Mouse (Mus musculus) granulocyte monocyte progenitor cell, adult 5-6 weeks (primary cell): ENCODE data around the gene Tmem132a. TPM values are rescaled to one million over a fixed set of nuclear protein-coding genes. Genes with fewer than 3 reads are reported as not detected.

Experiments used
- ATAC-seq: replicated peaks from 2 replicates; pipeline ENCODE4 v1.8.0; 2016; ENCODE audit warnings: mild to moderate bottlenecking, moderate TSS enrichment, inconsistent platforms; ENCODE audit not compliant: poor library complexity, severe bottlenecking
- total RNA-seq, 2 experiments: library from RNA; stranded (forward) in 1 of 2; stranded (reverse) in 1 of 2; fragments of 200-712, 200-1000 nt in 1 of 2; fragments of >200 nt in 1 of 2; fragmentation: Nextera tagmentation in 1 of 2; gene quantifications; 2 replicates each; pipeline ENCODE4 v1.2.3; 2014 to 2017

Gene Tmem132a
- total RNA-seq (2014; fragmentation: Nextera tagmentation) (0.53 TPM in 1 of 2 replicates, not detected in the other), total RNA-seq (2017) (0.17 and 0.41 TPM in 2 replicates)

DNA sequence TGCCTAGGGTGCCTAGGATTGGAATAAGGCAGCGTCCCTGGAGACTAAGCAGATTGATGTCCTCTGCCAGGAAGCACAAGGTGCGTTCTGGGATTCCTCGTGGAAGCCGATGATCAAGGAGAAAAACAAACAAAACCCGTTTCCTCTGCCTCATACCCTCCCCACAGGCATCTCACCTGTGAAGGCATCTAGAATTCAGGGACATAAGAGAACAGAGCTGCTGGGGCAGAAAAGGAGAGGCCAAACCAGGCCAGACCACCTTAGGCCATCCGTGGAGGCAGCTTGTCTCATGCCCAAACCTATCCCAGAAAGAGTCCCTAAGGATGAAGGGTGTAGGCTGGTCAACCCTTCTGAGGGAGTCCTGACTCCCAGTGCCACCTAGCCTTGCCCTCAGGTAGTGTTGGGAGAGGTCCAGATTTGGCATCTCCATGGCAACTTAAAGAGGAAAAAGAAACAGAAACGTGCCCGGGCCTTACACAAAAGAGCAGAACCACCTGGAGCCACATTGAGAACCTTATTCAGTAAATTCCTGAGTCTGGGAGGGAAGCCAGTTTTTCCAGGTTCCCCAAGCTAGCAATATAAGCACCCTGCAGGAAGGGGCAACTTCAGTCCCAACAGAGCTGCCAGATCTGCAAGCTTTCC, at the start of gene Tmem132a:
Gene Tmem132a, minus strand, starts transcription at position 55 of the 642 bp plus-strand sequence.
- ATAC-seq = no peak

DNA sequence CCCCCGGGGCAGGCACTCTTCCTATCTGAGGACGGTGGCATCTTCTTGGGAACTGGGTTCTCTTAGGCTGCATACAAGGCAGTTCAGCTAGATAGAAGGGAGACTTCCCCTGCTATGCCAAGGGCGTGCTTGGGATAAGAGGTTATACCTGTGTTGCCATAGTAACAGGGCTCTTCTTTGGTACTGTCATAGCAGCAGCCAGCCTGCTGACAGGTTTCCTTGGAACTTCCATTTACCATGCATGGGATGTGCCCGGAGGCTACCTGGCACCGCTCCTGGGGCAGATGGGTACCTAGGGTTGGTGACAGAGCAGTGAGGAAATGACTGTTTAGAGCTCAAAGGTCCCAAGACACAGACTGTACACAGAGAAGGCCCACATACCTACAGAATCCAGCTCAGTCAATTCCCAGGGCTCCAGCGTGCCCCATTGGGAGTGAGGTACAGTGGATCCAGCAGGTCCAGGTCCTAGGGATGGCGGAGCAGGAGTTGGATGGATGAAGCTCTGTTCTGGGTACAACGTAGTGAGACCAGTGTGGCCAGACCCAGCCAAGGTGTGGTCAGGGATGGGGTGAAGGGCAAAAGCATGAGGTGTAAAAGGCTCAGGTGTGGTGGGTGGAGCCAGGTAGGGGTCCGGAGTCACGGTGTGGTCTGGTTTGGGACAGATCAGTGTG, 48.7 kb upstream of the Tmem132a start:
- no peak for ATAC-seq

DNA sequence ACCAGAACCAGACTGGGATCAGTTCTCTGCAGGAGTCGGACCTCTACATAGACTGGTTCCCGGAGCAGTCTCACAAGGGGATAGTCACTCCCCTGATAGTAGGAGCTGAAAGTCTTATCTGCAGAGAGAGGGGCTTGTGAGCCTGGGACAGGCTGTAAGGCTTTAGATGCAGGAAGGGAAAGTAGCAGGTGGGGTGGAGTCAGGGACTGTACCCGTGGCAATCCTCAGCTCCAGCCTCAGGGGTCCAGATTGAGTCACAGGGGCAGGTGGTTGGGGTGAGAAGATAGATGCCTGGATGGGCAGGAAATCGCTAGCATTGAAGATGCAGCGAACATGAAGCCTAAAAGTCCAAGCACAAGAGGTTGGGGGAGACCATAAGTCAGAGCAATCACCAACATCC, 46.8 kb upstream of the Tmem132a start:
- ATAC-seq = no peak

DNA sequence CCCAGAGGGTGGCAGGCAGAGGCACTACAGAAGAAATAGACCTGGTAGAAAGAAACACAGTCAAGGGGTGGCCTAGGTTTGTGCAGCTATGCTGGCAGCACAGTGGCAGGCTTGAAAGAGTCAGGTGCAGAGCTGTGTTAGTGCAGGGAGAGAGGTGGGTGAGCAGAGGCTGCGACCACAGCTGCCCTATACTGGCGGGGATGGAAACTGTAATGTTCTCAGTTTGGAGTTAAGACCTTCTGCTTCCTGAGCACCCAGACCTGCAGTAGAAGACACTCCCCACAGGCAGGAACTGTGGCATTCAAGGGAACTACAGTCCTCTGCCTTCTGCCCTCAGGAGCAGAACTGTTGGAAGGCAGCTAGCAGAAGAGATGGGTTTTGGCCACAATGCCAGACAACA, 45.1 kb upstream of the Tmem132a start:
- ATAC-seq = peak; percentile 29; the same call in 1 of the 2 replicates

DNA sequence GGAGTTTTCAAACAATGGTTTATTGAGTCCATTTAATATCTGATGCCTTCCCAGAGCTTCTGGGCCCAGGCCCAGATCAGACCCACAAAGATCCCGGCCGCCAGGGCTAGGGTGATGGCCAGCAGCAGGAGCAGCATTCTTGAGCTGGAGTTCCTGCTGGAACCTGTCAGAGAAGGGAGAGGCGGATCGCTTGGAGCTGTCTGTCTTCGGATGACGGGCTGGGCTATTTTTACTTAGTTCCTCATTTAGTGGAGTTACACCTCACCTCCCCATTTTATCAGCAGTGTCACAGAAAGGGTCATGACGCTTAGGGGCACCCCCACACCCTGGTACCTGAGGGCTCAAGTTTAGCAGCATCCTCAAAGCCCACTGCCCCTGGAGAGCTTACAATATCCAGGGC, 44.6 kb upstream of the Tmem132a start:
- ATAC-seq = peak; percentile 82

DNA sequence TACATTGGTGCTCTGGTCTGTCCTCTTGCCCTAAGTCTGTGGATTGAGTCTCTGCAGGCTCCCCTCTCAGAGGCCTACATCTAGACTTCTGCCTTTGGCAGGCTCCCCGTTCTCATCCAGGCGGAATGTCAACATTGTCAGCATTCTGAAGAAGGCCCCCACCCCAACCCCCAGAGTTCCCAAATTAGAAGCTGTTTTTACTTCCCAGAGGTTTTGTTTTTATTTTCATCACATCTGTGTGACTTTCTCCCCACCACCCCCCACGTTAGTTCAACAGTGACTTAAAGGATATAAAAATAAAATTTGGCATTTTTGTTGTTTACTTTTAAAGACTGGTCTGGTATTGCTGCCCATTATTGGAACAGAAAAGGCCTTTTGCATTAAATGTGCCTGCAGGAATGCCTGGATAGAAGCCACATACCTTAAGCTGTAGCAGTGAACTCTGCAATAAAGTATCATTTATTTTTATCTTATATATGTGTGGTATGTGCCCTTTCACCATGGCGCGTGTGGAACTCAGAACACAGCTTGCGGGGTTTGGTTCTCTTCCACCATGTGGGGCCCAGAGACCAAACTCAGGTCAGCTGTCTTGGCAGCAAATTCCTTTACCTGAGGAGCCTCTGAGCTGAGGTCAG, 39.5 kb upstream of the Tmem132a start:
- ATAC-seq = no peak

DNA sequence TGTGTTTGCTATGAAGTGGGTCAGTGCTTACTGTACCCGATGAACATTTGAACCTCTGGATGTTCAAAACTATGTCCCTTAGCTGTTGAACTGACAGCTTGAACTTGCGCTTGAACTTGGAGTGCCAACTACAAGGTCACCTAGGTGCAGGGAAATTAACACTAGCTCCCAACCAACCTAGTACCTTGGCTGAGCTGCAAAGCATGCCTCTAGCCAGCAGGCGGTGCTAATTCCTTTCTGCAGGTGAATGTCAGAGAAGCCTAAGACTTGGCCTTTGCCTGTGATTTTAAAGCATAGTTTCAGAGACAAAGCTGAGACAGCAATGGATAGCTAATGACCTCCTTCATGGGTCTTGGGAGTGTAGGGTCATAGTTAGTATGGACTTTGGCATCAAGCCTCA, 38.2 kb upstream of the Tmem132a start:
- peak; percentile 55; the same call in 1 of the 2 replicates for ATAC-seq

DNA sequence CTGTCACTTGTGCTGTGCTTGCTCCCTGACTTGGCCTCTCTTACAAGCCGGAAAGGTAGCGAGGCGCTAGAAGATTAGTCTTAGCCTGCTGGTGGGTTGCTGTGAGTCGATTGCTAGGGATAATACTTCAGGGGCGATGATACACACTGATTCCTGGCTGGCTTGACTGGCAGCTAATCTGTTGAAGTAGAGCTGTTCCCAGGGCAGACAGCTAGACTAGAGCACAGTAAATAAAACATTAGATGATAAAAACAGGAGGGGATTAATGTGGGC, 35.9 kb upstream of the Tmem132a start:
- ATAC-seq = no peak

DNA sequence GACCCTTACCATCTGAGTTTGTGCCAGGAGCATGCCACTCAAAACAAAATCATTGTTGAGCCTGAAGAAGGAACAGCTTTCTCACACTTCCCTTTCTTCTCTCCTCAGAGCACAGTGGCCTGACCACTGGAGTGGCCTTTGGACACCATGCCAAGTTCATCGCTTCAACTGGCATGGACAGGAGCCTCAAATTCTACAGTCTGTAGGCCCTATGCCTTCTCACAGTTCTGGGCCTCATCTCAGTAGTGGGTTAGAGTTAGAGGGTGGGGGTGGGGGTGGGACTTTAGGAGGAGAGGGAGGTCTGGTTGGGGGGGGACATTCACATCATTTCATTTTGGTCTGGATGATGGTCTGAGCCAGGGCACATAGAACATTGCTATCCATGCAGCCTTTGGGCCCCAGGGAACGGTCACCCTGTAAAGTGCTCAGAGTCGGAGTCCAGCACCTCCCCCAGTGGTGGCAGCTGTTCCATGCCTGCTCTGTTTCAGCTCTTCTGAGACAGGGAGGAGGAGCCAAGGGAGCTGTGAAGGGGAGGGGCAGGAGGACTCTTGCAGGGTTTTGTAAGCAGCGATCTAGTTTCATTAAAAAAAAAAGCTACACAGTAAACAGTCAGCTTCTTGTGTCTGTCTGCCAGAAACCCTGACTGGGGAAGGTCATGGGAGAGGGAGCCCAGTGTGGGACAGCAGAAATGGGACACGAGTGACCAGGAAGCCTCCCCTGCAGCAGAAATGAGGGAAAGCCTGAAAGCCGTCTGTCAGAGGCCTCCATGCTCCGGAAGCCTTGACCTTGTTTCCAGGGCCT, 35.4 kb upstream of the Tmem132a start:
- peak; percentile 54; the same call in 1 of the 2 replicates for ATAC-seq

DNA sequence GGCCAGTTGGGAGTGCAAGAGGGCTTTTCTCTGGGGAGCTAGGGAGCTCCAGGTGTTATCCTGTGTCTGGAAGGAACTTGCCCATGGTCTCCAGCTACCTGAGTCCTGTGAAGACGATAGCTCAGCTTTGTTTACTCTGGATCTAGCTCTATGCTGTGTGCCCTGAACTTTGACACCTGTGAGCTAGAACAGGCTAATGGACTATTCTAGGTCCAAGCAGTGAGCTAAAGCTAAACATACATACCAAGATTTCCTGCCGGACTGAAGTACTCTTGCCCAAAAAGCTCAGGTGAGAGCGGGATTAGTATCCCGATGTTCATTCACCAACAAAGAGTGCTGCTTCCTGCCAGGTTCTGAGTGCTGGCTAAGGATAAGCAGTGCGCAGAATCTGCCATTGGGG, 34.8 kb upstream of the Tmem132a start:
- ATAC-seq = no peak

DNA sequence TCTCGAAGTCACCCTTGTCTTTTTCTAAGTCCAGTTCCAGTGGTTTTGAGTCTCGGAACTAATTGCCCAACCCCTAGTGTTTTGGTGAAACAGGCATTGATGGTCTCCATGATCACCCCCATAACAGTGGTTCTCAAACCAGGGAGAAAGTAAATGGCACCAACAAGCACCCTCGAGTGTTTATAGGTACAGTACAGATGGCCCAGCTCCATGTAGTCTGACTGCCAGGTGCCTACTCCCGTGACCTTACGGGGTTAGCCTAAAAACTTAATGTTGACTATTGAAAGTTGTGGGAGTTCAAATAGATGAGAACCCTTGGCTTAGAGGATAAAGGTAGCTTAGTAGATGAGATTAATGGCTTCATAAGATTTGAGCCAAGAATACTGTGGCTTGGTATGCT, 31.3 kb upstream of the Tmem132a start:
- no peak for ATAC-seq

DNA sequence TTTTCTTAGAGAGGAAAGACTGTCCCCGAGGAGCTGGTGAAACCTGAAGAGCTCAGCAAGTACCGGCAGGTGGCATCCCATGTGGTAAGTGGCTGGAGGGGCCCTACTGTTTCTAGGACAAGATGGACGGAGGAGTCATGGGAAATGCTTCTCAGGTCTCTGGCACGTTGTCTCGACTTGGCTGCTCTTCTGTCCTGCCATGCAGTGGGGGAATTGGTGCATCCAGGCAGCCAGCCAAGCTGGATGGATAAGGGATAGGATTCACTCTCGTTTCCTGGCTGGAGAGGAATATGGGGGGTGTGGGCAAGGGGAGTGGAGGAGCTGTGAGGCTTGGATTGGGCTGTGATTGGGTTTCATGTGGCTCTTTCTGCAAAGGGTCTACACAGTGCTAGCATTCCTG, 30.6 kb upstream of the Tmem132a start:
- ATAC-seq = no peak

DNA sequence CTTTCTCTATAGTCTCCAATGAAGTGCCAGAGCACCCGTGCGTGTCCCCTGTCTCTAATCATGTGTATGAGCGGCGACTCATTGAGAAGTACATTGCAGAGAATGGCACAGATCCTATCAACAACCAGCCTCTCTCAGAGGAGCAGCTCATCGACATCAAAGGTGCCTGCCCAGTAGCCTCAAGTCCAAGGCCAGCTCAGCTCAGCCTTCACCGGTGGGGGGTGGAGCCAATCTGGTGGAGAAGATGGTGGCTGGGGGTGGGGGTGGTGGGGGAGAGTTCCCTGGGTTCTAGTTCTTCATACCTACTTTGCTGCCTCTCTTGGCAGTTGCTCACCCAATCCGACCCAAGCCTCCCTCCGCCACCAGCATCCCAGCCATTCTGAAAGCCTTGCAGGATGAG, 27.8 kb upstream of the Tmem132a start:
- ATAC-seq = no peak

DNA sequence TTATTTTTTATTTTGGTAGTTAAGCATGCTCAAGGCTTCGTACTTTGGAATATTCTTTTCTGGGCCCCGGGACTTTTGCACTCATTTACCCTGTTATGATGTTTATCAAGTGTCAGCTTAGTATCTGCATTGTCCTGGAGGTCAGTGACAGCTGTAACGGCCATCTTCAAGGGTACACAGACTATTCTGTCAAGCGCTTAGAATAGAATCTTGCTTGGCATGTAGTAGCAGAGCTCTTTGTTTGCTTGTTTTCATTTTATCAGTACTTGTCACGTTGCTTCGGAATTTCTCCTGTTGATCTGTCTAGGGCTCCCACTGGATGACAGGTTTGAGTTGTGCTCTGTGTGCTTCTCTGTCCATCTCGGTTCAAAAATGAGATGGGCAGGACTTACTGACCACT, 27.1 kb upstream of the Tmem132a start:
- ATAC-seq = no peak

DNA sequence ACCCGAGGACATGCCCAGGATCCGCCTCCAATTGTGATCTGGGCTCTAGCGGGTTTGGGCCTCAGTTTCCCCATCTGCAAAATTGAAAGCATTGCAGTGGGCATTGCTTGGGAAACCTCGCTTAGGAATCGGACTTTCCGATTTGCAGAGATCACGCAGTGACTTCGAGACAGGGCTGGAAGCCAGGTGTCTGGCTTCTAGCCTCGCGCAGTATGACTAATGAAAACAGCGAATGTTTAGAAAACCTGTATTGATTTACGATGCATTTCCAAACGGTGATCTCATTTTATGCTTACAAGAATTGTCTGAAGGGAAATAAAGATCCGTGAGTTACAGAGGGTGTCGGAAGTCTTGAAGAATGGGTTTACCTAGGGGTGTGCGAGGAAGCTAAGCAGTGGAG, 26.0 kb upstream of the Tmem132a start:
- ATAC-seq = no peak

DNA sequence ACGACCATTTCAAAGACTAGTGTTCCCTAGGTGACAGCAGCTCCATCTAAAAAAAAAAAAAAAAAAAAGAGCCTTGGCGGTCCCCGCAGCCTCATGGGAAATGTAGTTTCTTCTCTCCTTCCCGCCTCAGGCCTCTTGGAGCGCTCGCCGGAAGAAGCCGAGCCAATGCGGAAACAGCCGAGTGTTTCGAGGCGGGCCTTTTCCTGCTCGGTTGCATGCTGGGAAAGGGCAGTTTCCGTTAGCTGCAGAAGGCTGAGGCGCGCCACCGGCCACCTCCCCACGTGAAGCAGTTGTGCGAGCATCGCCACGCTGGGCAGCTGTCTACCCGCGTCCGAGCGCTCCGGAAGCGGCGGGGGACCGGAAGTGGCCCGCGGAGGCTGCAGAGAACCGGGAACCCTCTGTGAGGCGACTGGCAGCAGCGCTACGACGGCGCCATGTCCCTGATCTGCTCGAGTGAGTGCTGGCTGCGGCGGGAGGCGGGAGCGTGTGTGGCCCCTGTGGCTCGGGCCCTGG, 25.3 kb upstream of the Tmem132a start, which contains the start of gene Prpf19:
Gene Prpf19, plus strand, starts transcription at position 216 of the 513 bp plus-strand sequence.
- ATAC-seq = peak; percentile 97

DNA sequence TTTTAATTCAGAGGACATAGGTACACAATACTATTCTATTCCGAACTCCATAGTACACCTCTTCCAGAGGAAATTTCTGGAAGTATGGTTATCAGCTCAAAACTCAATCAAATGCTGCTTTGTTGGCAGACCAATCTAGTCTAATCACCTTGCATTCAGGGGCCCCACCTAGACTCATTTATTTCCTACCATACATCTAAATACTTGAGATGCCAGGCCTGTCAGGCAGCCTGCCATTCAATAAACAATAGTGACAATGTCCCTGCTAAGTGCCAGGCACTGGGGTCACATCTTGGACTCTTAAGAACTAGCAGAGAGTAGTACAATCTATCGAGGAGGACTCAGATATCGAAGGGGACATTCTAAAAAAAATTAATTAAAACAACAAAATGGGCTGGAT, 22.5 kb upstream of the Tmem132a start:
- ATAC-seq = no peak

DNA sequence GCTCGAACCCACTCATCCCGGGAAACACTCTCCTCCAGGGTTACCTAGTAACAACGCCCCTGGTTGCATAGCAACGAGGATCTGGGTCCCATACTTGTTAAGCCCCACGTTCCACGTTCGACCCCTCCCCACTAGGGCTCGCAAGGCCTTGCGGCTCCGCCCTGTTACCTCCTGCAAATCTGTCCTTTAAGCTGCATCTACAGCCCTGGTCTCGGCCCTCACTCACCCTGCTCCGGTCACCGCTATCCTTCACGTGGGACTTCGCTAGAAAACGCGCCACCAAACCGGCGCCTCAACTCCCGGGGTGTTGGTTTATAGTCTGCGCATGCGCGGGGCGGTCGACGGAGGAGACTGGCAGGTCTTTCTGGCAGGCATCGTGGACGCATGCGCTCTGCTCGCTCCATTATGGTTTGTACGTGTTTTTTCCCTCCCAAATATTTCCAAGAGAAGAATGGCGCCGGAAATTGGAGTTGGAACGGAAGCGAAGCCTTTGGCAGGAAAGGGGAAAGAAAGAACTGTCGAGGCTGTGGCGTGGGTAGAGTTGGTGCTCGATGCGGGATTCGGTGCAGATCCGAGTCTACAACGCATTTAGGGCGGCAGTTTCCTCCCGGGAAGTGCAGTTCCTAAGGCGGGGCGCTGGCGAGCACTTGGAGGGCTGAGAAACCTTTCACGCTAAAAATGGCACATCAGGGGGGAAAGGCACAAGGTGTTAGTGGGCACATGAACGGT, 11.8 kb upstream of the Tmem132a start, which contains the start of gene Tmem109:
Gene Tmem109, minus strand, starts transcription at position 576 of the 729 bp plus-strand sequence.
- ATAC-seq = peak; percentile 68

DNA sequence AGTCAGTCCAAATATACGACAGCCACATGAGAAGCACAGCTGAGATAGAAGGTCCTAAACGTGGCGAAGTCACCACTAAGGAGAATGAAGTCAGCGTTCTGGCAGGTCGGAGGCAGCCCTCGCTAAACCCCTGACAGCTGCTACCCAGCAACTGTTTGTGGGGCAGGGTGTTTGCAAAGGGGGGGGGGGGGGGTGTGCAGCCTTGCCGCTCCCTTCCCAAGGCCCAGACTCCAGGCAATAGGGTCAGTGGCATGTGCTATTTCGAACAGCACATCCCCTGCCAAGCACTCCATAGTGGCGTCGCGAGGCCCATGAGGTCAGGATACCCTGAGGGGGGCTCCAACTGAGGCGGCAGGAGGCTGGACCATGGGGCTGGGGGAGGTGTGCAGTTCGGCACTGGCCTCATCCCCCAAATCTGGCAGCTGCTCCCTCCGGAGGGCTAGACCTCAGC, 11.3 kb upstream of the Tmem132a start:
- ATAC-seq = 0 out of 2 replicates have a peak, but pooled peaks have one; percentile 1
